Mouse (Mus musculus) liver, embryonic 14.5 days (tissue): ENCODE results near the gene Gucy2d.

Experiments used
- CTCF ChIP-seq: IDR thresholded peaks from 2 replicates; pipeline ENCODE4 v1.5.1; 2016; ENCODE audit warnings: antibody characterized with exemption, low read depth, control low read depth
- EP300 ChIP-seq: IDR thresholded peaks from 2 replicates; pipeline ENCODE4 v1.6.1; 2016; ENCODE audit warnings: antibody characterized with exemption, low read depth

- TF ChIP-seq CTCF (no peak), EP300 (no peak)
These were observed 58.7 kb downstream of the Gucy2d start for GRCm38 (mm10) chr7:98498656-98499560.
